Mouse (Mus musculus): ENCODE results near the gene Col5a2.
"Not testable (repeated sequence)": the region's sequence is repeated elsewhere in the genome, so short reads cannot be mapped to it uniquely, and the experiment has no call there.

Col5a2 gene

DNA sequence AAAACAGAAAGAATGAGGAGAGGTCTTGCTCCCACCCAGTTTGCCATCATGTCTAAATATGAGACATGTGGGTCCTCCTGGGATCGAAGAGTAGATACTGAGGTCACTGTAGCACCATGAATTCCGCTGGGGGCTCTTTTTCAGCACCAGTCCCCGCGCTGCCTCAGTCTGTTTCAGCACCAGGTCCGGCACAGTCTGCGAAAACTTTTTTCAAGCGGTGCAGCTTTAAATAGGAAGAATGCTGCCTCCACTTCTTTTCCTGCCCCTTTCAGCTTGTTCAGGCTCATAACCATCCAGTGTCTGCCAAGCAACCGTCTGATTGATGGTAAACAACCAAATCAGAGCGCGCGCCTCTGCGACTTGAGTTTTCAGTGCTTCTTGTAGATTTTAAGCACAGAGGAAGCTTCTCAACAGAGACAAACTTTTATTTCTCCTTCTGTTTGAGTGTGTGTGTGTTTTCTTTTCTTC lies at the start of gene Col5a2:
Col5a2 (minus strand) TSS at position 418 of the 468 bp plus-strand sequence.
- DNase-seq, result no peak

DNA sequence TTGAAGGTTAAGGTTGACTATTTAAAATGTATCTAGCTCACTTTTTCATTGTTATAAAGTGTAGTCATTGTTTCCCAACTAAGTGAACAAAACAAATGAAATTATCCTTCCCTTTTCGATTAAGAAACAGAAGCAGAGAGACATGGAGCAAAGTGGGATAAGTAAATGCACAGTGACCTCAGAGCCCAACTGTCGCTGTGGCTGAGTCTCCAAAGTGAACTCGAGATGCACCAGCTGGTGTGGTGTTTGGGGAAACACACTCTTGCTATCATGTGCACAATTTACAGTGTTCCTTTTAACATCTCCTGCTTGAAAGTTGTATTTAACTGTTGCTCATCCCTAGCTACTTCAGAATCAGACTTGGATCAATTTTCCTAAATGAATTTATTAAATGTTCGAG lies 47.4 kb upstream of the Col5a2 start:
- no peak for DNase-seq

DNA sequence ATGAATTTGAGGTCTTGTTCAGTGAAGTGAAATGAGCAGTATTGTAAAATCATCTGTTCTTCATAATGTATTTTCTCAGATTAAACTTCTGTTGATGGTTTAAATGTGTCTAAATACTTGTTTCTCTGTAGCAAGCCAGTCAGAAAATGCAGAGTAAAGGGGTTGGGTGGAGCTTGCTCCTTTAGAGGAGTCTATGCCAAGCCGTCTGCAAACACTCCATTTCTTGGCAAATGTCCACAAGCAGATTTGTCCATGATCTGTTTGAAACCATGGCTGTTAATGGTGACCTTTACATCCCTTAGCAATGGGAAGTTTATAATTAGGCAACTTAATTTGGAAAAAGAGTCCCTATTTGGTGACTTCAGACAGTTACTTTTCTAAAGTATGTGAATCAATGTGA lies 38.8 kb upstream of the Col5a2 start:
- no peak for DNase-seq

DNA sequence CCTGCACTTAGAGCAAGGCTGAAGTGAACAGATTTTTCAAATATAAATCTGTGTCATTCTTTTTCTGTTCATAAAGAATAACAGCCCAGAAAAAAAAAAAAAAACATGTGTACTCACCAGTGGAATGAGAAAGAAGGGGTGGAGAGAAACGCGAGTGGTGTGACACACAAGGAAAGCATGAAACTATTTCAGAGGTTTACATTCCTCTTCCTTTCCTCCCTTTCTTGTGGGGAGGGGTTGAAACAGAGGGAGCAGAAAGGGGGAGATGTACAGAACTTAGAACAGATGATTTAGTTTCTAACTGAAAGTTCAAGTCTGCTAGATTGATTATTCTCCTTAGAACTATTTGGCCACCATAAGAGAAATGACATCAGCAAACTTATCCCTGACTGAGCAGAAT lies 38.1 kb upstream of the Col5a2 start:
- no peak for DNase-seq

DNA sequence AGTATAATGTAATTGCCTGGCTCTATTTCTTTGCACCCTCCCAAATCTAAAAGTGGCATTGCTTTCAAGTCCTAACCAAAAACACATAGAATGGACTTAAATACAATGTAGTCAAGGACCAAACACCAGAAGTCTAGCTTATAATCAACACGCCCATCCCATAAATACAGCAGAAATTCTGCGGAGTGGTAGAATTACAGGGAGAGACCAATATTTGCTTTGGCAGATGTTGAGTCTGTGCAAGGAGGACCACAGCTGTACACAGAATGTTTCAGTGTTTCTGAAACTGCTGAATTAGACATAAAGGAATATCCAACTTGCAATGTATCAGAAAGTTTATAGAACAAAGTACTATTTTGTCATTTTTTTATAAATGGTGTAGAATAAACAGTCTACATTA lies 28.4 kb upstream of the Col5a2 start:
- DNase-seq, result no peak

DNA sequence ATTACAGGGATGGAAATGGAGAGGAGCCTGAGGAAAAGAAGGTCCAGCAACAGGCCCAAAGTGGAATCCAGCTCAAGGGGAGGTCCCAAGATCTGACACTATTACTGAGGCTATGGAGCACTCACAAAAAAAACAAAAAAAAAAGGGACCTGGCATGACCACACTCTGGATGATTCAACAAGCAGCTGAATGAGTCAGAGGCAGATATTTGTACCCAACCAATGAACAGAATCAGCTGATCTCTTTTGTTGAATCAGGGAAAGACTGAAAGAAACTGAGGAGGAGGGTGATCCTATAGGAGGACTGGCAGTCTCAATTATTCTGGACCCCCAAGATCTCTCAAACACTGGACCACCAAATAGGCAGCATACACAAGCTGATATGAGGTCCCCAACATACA lies 24.4 kb upstream of the Col5a2 start:
- DNase-seq, result not testable (repeated sequence)

DNA sequence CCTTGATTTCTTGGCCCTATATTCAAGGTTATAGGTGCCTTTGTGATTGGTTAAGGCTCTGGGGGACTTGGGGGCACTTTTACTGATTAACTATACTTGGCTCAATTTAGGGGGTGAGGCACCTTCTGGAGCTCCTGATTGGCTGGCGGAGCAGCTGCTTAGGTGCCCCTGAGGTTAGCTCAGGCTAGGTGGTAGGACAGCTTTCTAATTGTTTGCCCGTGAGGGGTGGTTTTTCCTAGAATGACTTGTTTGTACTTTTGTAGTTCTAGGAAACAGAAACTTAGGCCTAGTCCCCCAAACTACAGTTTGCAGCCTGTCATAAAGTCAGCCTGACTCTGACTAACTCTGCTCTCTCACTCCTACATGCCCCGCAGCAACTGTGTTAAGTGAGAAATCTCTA lies 20.5 kb upstream of the Col5a2 start:
- DNase-seq, result no peak

DNA sequence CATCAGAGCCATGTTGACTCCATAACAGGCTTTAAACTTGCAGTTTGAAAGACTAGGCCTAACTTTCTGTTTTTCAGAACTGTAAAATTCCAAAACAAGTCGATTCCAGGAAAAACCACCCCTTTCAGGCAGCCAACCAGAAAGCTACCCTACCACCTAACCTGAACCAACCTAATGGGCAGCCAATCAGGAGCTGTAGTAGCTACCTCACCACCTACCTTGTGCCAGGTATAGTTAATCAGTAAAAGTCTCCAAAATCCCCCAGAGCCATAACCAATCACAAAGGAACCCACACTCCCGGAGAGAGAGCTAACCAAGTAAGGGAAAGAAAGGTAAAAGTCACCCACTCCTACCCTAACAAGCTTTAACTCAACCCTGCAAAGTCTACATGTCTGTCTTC lies 18.4 kb upstream of the Col5a2 start:
- DNase-seq, result no peak

DNA sequence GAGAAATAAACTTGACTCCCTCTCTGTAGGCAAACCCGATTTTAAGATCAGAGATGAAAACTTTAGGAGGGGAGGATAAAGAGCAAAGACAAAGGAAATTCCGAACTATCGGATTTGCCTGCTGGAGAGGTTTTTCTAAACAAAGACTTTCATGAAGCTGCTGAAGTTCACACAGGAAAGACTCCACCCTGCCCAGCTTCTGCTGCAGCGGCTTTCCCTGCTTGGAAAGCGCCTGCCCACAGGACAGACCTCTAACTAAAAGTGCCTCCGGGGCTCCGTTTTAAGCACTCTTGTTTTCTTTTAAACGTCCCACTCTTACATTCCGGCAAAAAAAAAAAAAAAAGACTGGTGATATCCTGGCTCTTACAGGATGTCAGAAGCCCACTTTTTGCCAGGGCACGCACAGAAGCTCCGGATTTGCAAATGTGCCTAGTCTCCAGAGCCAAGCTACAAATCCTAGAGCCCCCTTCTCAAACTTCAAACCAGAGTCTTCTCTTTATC lies 791 bp downstream of the Col5a2 start:
- no peak for DNase-seq

DNA sequence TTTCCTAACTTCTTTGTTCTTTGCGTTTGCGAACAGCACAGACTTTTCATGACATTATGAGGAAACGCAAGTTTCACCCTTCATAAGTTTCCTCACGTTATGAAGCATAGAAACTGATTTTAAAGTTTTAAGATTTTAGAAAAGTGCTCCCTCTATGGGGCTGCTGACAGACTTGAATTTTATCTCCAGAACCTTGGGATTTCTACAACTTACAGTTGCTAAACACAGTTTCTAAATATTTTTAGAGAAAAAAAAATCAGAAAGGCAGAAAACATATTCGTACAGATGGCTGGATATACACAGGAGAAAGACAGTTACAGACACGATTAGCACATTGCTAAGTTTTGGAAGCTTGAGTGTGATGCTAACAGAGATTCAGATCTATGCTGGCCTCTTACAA lies 1.6 kb downstream of the Col5a2 start:
- no peak for DNase-seq

DNA sequence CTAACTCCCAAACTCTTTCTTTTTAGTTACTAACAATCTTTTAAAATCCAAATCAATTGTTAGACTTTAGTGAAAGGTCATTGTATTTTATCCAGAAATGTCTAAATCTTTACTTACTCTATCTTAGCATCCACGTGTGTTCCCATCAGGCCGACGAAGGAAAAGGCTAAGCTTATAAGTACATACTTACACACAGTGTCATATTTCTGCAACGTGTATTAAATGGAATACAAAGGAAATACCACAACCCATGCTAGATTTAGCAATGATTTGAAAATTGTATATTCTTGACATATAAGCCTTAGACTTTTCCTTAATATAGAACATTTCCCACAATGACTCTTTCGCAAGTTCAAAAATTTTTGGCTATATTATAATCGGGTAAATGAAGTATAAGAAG lies 2.6 kb downstream of the Col5a2 start:
- DNase-seq, result no peak

DNA sequence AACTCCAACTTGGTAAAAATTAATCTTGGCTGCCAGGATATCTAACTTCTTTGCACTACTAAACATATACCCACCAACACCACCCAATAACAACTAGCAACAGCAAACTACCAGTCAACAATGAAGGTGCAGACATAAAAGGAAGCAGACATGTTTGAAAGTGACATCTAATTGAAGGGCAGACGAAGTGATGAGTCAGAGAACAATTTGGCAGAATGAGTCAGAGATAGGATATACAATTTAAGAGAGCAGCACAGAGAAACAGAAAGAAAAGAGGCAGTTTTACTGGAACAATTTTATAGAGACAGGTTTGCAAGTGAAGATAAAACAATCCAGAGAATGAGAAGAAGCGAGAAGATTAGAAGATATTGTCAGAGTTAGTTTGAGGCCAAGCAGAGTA lies 8.1 kb downstream of the Col5a2 start:
- DNase-seq, result no peak

DNA sequence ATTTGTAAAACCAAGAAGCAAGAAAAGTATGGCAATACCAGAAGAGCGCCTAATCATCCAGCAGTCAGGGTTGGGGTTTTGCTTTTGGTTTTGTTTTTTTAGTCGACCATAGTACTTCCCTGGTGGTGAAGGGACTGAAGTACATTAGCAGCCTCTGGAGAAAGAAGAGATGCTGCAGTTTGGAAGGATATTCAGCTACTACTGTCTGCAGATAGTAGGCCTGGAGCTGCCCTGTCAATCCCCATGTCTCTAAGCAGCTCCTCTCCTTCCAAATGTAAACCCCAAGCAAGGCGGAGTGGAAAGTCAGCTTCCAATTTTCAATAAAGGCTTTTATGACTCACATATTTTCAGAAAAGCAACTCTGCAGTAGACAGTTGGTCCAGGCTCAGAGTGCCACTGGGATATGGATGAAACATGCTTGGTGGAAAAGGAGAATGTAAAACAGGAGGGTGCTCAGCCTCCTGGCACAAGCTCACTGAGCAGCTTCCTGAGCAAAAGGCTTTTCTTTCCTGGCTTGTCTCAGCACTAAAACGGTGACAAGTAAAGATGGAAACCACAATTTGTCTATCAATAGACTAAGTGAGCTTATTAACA lies 10.9 kb downstream of the Col5a2 start:
- DNase-seq, result no peak

DNA sequence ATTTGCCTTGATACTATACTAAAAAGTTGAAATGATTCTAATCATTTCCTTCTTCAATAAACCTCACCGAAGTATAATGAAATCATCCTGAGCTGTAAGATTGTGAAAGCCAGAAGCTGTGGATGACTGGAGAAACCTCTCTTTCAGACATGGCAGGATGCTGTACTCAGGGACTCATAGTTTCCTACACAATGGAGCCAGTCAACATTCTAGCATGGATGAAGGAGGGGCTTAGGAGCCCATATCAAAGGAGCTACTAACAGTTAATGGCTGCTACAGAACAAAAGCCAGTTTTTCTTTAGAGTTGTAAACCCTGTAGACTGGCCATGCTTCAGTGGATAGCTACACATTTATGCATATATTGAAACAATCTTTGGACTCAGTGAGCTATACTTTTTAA lies 12.6 kb downstream of the Col5a2 start:
- DNase-seq, result no peak

DNA sequence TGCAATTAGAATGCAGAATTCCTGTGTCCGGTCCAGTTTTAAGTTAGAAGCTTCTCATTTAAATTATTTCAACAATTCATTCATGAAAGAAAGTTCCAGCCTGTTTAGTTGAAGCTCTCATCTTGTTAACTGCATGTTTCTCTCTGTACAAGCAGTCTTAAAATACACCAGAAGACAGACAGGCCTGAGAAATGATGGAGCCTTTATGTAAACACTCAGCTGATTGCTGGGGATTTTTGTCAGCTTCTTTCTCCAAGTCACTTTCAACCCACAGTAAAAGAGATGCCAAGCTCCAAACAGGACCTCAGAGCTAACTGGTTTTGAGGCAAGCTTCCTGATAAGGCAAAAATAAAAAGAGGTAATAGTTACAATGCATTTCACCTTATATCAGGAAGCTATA lies 14.8 kb downstream of the Col5a2 start:
- DNase-seq, result no peak

DNA sequence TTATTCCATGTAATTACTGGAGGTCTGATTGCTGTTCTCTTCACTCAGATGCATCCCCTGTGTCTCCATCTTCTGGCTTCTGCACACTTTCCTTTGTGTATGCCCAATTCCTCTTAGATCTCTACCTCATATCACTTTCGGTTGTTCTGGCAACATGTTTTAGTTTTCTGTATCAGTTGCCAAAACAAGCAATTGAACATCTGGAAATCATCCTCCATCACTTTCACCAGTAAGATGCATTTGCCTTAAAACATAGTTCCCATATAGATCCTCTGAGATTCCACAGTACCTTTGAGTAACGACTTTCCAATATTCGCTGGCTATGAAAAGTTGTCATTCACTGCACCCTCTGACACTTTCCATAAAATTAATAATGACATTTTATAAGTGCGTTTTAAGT lies 20.1 kb downstream of the Col5a2 start:
- DNase-seq, result no peak

DNA sequence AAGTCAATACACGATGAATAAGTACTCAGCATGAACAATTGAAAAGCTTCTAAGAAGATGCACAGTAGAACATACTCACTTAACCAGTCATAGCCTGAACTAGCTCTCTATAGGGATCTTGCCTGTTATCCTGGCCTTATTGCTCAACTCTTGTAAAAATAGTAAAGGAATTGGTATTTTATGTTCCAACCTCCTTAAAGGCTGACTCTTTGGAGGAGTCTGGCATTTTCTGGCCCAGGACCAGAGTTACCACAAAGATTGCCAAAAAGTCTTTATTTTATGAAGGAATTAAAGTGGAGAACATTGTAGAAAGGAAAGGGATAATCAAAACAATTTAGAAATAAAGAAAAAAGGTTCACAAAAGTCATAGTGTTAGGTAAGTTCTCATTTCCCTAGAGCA lies 21.2 kb downstream of the Col5a2 start:
- no peak for DNase-seq

DNA sequence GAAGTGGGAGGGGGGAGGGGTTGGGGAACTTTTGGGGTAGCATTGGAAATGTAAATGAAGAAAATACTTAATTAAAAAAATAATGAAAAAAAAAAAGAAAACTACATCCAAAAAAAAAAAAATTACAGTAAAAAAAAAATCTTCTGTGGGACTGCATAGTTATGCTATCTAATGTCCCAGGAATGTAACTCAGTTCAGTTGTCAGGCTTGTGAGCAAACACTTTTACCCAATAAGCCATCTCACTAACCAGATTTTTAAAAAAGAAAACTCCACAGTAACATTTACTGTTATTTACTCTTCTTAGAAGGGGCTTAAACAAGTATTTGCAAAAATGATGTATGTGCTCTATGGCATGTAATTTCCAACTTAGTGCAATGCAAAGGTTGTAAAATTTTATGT lies 24.0 kb downstream of the Col5a2 start:
- DNase-seq, result no peak

DNA sequence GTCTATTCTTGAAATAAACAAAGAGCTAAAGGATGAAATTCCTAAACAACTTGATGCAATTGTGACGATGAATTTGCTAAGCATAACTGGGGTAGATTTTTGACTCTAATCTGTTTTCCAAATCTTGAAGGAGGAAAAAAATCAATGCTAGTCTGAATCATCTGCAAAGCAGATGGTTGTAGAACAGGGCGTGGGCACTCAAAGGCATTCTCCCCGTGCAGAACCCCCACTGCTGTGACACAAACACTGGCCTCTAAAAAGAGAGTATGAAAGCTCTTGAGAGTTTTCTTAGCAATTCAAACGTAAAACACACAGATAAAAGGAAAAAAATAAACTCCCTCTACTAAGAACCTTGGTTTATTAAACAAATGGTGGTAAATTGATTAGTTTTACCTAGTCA lies 30.3 kb downstream of the Col5a2 start:
- DNase-seq, result no peak

DNA sequence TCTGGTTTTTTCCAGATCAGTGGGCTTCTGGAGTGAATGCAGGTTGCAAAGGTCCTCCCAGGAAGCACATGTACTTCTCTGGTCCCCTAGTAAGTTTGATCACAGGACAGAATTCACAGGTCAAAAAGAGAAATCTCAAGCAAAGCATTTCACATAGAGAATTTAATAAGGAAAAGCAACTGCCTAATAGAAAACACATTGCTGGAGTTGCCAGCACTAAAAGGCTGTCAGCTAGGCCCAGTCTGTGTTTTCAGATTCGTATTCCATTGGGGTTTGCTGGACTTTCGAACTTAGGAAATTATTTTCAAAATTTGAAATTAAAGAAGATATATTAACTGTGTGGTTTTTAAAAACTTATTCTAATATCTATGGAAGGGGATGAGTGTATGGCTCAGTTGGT lies 42.3 kb downstream of the Col5a2 start:
- DNase-seq, result no peak

DNA sequence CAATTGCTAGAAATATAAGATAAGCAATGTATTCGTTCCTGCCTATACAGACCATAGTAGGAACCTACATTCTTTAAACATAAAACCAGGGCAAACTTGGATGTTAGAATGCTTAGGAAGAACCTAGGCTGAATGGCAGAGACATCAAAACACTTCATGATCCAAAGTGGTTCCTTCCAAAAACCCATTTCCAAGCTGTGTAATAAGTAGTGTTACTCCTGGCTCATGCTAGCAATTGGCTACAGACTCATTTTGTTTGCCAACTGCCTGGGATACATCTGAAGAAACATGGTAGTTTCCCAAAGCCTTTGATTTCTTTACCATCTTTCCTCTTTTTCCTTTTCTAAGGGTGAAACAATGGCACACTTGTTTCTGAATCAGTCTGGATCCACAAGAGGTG lies 47.3 kb downstream of the Col5a2 start:
- no peak for DNase-seq

DNA sequence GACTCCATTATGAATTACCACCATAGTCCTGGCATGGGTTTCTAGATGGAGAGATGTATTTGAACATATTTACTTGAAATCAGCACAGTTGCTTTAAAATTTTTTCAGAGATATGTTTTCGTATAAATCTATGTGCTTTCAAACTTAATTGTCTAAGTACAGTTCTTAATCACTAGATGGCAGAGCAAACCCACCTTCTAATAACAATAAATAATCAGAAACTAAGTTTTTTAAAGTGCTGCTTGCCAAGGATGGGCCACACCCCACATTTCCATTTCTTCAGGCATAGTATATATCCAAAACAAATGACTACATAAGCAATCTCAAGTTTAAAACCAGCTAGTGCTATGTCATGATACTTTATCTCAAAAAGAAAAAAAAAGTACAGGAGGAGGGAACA lies 54.2 kb downstream of the Col5a2 start:
- no peak for DNase-seq

DNA sequence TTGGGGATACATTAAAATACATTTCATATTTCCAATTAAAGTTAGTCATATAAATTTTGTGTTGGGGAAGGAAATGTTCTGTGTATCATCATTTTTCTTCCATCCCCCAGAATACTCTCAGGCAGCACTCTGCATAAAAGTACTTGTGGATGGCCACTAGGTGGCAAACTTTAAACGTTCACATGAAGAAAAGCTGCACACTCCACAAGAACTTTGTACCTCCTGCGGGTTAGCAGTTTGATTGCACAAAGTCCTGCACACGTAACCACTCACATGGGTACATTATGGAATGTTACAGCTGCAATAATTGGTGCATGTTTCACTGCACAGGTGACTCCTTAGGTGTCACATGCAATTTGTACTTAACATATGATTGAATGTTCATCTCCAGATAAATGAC lies 71.2 kb downstream of the Col5a2 start:
- peak; percentile 5 for DNase-seq

DNA sequence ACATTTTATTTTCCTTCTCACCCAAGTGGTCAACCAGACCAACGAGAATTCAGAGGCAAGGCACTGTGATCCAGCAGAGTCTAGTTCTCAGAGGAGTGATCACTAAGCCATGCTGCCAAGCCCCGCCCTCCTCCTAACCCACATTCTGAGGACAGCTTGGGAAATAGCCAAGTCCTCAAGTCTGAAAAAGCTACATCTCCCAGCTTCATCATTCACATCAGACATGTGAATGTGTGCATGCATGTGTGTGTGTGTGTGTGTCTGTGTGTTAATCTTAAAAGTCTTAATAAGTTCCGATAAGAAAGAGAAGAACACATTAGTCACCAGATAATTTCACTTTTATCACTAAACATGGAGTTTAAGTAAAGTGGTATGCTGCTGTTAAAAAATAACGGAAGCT lies 72.6 kb downstream of the Col5a2 start:
- DNase-seq, result no peak

DNA sequence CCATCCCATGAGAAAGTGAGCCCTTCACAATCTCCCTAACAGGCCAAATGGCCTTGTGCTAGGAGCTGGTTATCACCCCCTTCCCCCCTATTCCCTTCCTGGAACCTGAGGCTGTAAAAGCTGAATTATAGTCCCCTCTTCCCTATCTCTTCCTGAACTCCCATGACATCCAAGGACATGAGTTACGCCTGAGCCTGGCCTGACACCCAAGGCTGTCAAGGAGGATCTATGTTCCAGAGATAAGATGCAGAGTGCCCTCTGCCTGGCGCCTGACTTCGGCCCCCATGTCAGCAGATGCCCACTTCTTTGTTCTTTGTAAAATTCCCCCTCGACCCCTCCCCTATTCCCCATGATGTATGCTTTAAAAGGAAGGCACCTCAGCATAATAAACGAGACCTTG lies 73.9 kb downstream of the Col5a2 start:
- DNase-seq, result not testable (repeated sequence)

DNA sequence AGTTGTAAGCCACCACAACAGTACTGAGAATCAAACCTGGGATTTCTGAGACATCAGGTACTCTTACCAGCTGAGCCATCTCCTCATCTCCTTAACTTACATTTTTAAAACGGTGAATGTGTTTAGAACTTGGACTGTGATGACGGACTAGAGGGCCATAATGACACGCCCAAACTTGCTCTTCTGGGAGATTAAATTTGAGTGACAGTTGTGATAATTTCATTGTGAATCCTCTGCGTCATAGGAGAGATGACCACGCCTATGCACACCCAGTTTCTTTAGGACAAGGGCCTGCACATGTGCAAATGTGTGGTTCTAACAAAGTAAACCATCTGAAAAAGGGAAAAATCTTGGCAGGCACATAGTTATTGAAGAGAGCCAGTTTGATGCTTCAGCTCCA lies 79.2 kb downstream of the Col5a2 start:
- no peak for DNase-seq

All from cerebellum, adult 8-10 months (tissue).